Mouse (Mus musculus): ENCODE measurements at regions not wholly inside any gene's neighbourhood (a gene's known extent, or its start where the extent isn't known, plus 50 kb on each side); places are given as distances from the start of the nearest gene placed in this dataset.

DNA sequence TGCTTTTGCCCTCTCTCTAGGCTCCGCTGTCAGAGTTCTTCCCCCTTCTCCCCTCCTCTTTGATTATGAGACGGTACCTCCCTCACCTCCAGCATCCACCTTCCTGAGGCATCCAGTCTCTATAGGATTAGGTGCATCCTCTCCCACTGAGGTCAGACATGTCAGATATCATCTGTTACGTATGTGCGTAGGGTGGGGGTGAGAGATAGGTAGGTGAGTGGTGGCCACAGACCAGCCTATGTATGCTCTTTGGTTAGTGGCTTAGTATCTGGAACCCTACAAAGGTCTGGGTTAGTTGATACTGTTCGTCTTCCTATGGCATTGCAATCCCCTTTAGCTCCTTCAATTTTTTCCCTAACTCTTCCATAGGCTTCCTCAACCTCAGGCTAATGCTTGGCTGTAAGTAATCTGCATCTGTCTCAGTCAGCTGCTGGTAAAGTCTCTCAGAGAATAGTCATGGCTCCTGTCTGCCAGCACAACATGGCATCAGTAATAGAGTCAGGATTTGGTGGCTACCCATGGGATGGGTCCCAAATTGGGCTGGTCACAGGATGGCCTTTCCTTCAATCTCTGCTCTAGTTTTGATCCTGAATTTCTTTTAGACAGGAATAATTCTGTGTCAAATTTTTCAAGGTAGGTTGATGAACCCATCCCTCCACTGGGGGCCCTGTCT lies 138.2 kb upstream of the Zic1 start:
- H3K27ac ChIP-seq (ENCODE audit: insufficient read depth, low read length) = no peak overlapping the region
- H3K4me3 ChIP-seq (replicated peaks; ENCODE audit: insufficient read depth, low read depth, low read length) = no peak overlapping the region
- WGBS = 69% methylated on average over 5 of the region's 5 CpGs
- no peak for TF ChIP-seq POLR2A (IDR thresholded peaks at IDR 0.05; ENCODE audit: borderline replicate concordance, insufficient read depth, low read length)
- TF ChIP-seq CTCF (IDR thresholded peaks at IDR 0.05; ENCODE audit: borderline replicate concordance, insufficient read depth, low read depth, low read length) = no peak
- DNase-seq = no peak
- H3K4me1 ChIP-seq (ENCODE audit: control insufficient read depth, insufficient read depth, low read length) = no peaks in the 10 kb centered on the region
- H3K27me3 ChIP-seq (ENCODE audit: control insufficient read depth, insufficient read depth, low read length) = no peaks in the 10 kb centered on the region

DNA sequence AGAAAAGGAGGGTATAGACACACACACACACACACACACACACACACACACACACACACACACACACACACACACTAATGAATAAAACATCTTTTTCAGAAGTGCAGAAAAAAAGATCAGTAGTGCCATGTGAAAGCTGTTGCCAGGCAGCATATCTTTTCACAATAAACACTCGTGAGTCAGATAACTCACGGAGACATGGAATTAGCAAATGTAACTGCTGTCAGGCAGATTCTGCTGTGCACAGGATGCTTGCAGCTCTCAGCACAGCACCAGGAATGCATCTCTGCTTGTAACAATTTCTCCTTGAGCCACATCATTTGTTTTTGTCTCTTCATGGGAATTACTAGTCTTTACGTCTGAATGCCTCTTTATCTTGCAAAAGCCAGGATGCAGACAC lies 111.0 kb upstream of the Zic1 start:
- TF ChIP-seq POLR2A (IDR thresholded peaks at IDR 0.05; ENCODE audit: borderline replicate concordance, insufficient read depth, low read length) = no peak
- no peak for TF ChIP-seq CTCF (IDR thresholded peaks at IDR 0.05; ENCODE audit: borderline replicate concordance, insufficient read depth, low read depth, low read length)
- H3K27me3 ChIP-seq (ENCODE audit: control insufficient read depth, insufficient read depth, low read length) = no peaks in the 10 kb centered on the region
- H3K4me1 ChIP-seq (ENCODE audit: control insufficient read depth, insufficient read depth, low read length) = no peaks in the 10 kb centered on the region
- H3K27ac ChIP-seq (ENCODE audit: insufficient read depth, low read length) = no peak overlapping the region
- no peak overlapping the region for H3K4me3 ChIP-seq (replicated peaks; ENCODE audit: insufficient read depth, low read depth, low read length)
- WGBS = 80% methylated on average over 3 of the region's 3 CpGs
- DNase-seq = no peak

DNA sequence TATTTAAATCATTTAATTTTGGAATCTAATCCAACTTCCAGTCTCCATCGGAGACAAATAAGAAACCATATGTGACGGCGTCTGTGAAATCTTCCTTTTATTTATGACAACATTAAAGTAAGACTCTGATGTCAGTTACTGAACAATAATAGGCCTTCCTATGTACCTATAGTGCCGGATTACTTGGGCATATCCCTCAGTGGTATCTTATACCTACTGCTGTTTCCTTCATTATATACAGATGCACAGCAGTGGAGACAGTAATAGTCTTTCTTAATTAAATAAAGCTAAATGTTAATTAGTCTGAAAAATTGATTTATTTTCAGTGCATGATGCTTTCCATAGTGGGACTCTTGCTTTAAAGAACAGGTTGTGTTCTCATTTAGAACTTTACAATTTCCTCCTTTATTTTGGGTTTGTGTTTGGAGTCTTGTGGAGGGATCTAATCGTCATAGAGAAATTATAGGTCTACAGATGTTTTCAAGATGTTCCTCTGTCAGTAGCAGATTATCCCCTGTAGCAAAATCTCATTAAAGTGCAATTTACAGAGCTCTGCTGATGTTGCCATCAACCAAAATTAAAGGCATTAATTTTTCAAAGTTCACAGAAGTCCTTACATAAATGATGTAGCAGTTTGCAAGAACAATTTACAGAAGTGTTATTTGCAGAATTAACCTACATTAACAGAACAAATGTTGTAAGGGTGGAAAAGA lies 97.3 kb upstream of the Zic1 start:
- WGBS = 80% methylated on average over 5 of the region's 5 CpGs
- Histone ChIP-seq H3K4me3 (replicated peaks; ENCODE audit: insufficient read depth, low read depth, low read length) (no peak overlapping the region), H3K27ac (ENCODE audit: insufficient read depth, low read length) (no peak overlapping the region), H3K4me1 (ENCODE audit: control insufficient read depth, insufficient read depth, low read length) (no peaks in the 10 kb centered on the region), H3K27me3 (ENCODE audit: control insufficient read depth, insufficient read depth, low read length) (no peaks in the 10 kb centered on the region)
- DNase-seq = no peak
- TF ChIP-seq POLR2A (IDR thresholded peaks at IDR 0.05; ENCODE audit: borderline replicate concordance, insufficient read depth, low read length) (no peak), CTCF (IDR thresholded peaks at IDR 0.05; ENCODE audit: borderline replicate concordance, insufficient read depth, low read depth, low read length) (no peak)

DNA sequence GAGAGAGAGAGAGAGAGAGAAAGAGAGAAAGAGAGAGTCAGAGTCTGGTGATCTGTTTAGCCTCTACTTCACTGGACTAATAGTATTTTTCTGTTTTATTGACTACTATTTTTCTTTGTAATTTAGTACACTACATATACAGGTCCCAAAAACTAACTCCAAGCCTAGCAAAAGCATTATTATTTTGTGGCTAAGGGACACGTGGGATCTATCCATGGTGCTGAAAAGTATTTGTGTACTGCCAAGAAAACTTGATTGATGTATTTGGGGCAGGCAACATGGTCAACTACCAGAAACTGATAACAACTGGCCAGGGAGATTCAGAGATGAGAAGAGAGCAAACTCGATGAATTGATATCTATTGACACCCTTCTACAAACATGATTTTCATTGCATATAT lies 94.3 kb upstream of the Zic1 start:
- Histone ChIP-seq H3K4me3 (replicated peaks; ENCODE audit: insufficient read depth, low read depth, low read length) (no peak overlapping the region), H3K4me1 (ENCODE audit: control insufficient read depth, insufficient read depth, low read length) (no peaks in the 10 kb centered on the region), H3K27me3 (ENCODE audit: control insufficient read depth, insufficient read depth, low read length) (no peaks in the 10 kb centered on the region), H3K27ac (ENCODE audit: insufficient read depth, low read length) (no peak overlapping the region)
- DNase-seq = no peak
- 33% methylated on average over 2 of the region's 2 CpGs for WGBS
- no peak for TF ChIP-seq CTCF (IDR thresholded peaks at IDR 0.05; ENCODE audit: borderline replicate concordance, insufficient read depth, low read depth, low read length)
- no peak for TF ChIP-seq POLR2A (IDR thresholded peaks at IDR 0.05; ENCODE audit: borderline replicate concordance, insufficient read depth, low read length)

DNA sequence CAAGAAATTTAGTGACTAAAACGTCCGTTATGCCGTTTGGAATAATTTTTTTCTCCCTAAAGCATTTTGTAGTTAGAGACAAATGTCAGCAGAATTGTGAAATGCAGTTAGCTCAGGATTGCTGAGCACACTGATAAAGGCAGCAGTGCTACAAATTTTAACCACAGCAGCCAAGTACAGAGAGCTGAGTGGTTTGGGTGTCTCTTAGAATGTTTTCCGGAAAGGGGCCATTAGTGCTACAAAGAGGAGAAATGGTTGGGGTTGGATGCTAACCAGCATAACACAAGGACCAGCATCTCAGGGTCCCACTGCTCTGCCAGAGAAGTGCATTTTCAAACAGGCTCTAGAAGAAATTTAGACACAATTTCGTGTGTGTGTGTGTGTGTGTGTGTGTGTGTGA lies 91.2 kb upstream of the Zic1 start:
- WGBS = 70% methylated on average over 5 of the region's 5 CpGs
- no peak for DNase-seq
- no peak overlapping the region for H3K4me3 ChIP-seq (replicated peaks; ENCODE audit: insufficient read depth, low read depth, low read length)
- no peak overlapping the region for H3K27ac ChIP-seq (ENCODE audit: insufficient read depth, low read length)
- no peaks in the 10 kb centered on the region for H3K4me1 ChIP-seq (ENCODE audit: control insufficient read depth, insufficient read depth, low read length)
- H3K27me3 ChIP-seq (ENCODE audit: control insufficient read depth, insufficient read depth, low read length) = no peaks in the 10 kb centered on the region
- no peak for TF ChIP-seq POLR2A (IDR thresholded peaks at IDR 0.05; ENCODE audit: borderline replicate concordance, insufficient read depth, low read length)
- no peak for TF ChIP-seq CTCF (IDR thresholded peaks at IDR 0.05; ENCODE audit: borderline replicate concordance, insufficient read depth, low read depth, low read length)

- Histone ChIP-seq H3K27me3 (ENCODE audit: control insufficient read depth, insufficient read depth, low read length) (no peaks in the 10 kb centered on the region), H3K4me3 (replicated peaks; ENCODE audit: insufficient read depth, low read depth, low read length) (no peak overlapping the region), H3K4me1 (ENCODE audit: control insufficient read depth, insufficient read depth, low read length) (no peaks in the 10 kb centered on the region), H3K27ac (ENCODE audit: insufficient read depth, low read length) (no peak overlapping the region)
- 79% methylated on average over 1 of the region's 1 CpGs for WGBS
- DNase-seq = no peak
- no peak for TF ChIP-seq POLR2A (IDR thresholded peaks at IDR 0.05; ENCODE audit: borderline replicate concordance, insufficient read depth, low read length)
- TF ChIP-seq CTCF (IDR thresholded peaks at IDR 0.05; ENCODE audit: borderline replicate concordance, insufficient read depth, low read depth, low read length) = no peak
These were observed 90.7 kb upstream of the Zic1 start for GRCm38 (mm10) chr9:91456253-91456823.

DNA sequence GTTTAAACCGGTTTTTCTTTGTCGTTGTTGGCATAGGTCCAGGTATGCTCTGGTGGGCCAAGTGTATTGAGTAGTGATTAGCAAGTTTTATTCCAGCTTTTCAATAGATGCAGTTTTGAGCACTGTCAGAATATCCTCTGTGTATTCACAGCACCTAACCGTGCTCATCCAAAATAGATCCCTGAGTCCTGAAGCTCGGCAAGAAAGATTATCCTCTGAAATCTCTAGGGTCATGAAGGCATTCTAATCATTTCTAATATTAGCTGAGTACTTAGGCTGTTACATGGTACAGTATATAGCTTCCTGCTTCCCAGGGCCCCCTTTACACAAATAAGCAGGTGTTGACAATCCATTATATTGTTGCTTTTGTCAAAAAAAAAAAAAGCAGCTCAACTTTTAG lies 73.5 kb upstream of the Zic1 start:
- WGBS = 32% methylated on average over 4 of the region's 4 CpGs
- no peak for TF ChIP-seq CTCF (IDR thresholded peaks at IDR 0.05; ENCODE audit: borderline replicate concordance, insufficient read depth, low read depth, low read length)
- no peak for TF ChIP-seq POLR2A (IDR thresholded peaks at IDR 0.05; ENCODE audit: borderline replicate concordance, insufficient read depth, low read length)
- H3K27me3 ChIP-seq (ENCODE audit: control insufficient read depth, insufficient read depth, low read length) = no peaks in the 10 kb centered on the region
- no peaks in the 10 kb centered on the region for H3K4me1 ChIP-seq (ENCODE audit: control insufficient read depth, insufficient read depth, low read length)
- no peak overlapping the region for H3K4me3 ChIP-seq (replicated peaks; ENCODE audit: insufficient read depth, low read depth, low read length)
- no peak for DNase-seq
- no peak overlapping the region for H3K27ac ChIP-seq (ENCODE audit: insufficient read depth, low read length)
